Mouse (Mus musculus): ENCODE data around the gene 1110051M20Rik.

DNA sequence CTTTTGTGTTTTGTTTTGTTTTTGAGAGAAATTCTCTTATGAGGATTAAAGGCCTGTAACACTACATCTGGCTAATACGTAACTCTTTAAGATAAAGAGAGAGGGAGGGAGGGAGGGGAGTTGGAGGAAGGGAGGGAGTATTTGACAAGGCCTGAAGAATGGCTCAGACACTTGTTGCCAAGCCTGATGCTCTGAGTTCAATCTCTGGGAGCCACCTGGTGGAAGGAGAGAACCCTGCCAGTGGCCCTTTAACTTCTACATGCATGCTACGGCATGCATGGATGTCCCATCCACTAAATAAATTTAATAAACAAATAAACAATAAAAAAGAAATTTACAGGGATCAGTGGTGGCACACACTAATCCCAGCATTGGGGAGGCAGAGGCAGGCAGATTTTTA is 142.7 kb downstream of the 1110051M20Rik start:
- TF ChIP-seq CTCF (IDR thresholded peaks at IDR 0.05; ENCODE audit: insufficient read depth, low read length), result 0 out of 2 replicates have a peak, but pooled peaks have one; percentile 8
- TF ChIP-seq POLR2A (IDR thresholded peaks at IDR 0.05; ENCODE audit: borderline replicate concordance, extremely low read depth, low read depth, low read length), result no peak
